Mouse (Mus musculus) lung, embryonic 15.5 days (tissue): ENCODE data around the gene Hrg. TPM values are rescaled to one million over a fixed set of nuclear protein-coding genes. Genes with fewer than 3 reads are reported as not detected.
A peak's percentile ranks its signal among the peaks of the same experiment; 100 is the strongest.

Source experiments
- ATAC-seq: fragments of 200-750 bp; cut with Nextera tagmentation; 2 replicates; pipeline ENCODE4 v1.8.0; 2017; ENCODE audit warnings: moderate number of reproducible peaks, borderline replicate concordance; ENCODE audit not compliant: low FRiP score, low TSS enrichment; ENCODE audit errors: extremely low read depth
- H3K27ac ChIP-seq: fragments of 300-500 bp; sonication (generic); 2 replicates; pipeline ENCODE4 v1.5.1; 2015; ENCODE audit warnings: moderate library complexity, mild to moderate bottlenecking, inconsistent platforms
- H3K27me3 ChIP-seq: fragments of 300-500 bp; sonication (generic); 2 replicates; pipeline ENCODE4 v1.6.1; 2015; ENCODE audit warnings: inconsistent platforms
- H3K36me3 ChIP-seq: fragments of 300-500 bp; sonication (generic); 2 replicates; pipeline ENCODE4 v1.6.1; 2015; ENCODE audit warnings: inconsistent platforms
- H3K4me1 ChIP-seq: fragments of 300-500 bp; sonication (generic); 2 replicates; pipeline ENCODE4 v1.6.1; 2015; ENCODE audit warnings: inconsistent platforms
- H3K4me2 ChIP-seq: fragments of 300-500 bp; sonication (generic); 2 replicates; pipeline ENCODE4 v1.6.1; 2015; ENCODE audit warnings: inconsistent platforms, mild to moderate bottlenecking, moderate library complexity
- H3K4me3 ChIP-seq: fragments of 300-500 bp; sonication (generic); 2 replicates; pipeline ENCODE4 v1.5.1; 2015; ENCODE audit warnings: mild to moderate bottlenecking, inconsistent platforms
- H3K9ac ChIP-seq: fragments of 300-500 bp; sonication (generic); 2 replicates; pipeline ENCODE4 v1.6.1; 2015; ENCODE audit warnings: inconsistent platforms
- H3K9me3 ChIP-seq: fragments of 300-500 bp; sonication (generic); 2 replicates; pipeline ENCODE4 v1.6.1; 2016; ENCODE audit warnings: inconsistent platforms
- WGBS: fragments of 180-500 bp; shearing (Covaris S2); methylation state at CpG from one replicate; pipeline ENCODE4 v1.1.7; 2015; 5-methylcytosine and 5-hydroxymethylcytosine counted together
- polyA plus RNA-seq: library from polyadenylated mRNA; unstranded; fragments of >200 nt; fragmentation: Nextera tagmentation; extraction: Ambion mirVana; gene quantifications from 2 replicates; pipeline ENCODE4 v1.2.1, GENCODE M21; 2015

Gene Hrg
- not detected in 2 replicates for polyA plus RNA-seq

GRCm38 (mm10) chr16:22950840-22951395 is at the start of gene Hrg:
TSS of gene Hrg (plus strand) at chr16:22951072.
- ATAC-seq, result no peak
- no peaks in the 10 kb centered on the region for H3K27me3 ChIP-seq
- no peak within 1 kb of the TSS for H3K4me2 ChIP-seq
- H3K4me1 ChIP-seq, result no peaks in the 10 kb centered on the region
- 91% methylated on average over 6 of the region's 6 CpGs for WGBS
- H3K4me3 ChIP-seq, result no peak within 1 kb of the TSS
- no peak within 1 kb of the TSS for H3K9ac ChIP-seq
- no peaks in the 10 kb centered on the region for H3K9me3 ChIP-seq
- H3K36me3 ChIP-seq, result no peaks in the 10 kb centered on the region
- no peak within 1 kb of the TSS for H3K27ac ChIP-seq

- ATAC-seq, result no peak
- WGBS, result 53% methylated on average over 3 of the region's 3 CpGs
- no peak overlapping the region for H3K4me3 ChIP-seq
- H3K36me3 ChIP-seq, result no peaks in the 10 kb centered on the region
- H3K4me2 ChIP-seq, result no peak overlapping the region
- no peaks in the 10 kb centered on the region for H3K4me1 ChIP-seq
- no peak overlapping the region for H3K9ac ChIP-seq
- no peaks in the 10 kb centered on the region for H3K9me3 ChIP-seq
- H3K27ac ChIP-seq, result no peak overlapping the region
- no peaks in the 10 kb centered on the region for H3K27me3 ChIP-seq
These were observed 49.5 kb upstream of the Hrg start for GRCm38 (mm10) chr16:22901326-22901725.

GRCm38 (mm10) chr16:22909290-22909689 is 41.6 kb upstream of the Hrg start:
- no peaks in the 10 kb centered on the region for H3K4me1 ChIP-seq
- no peak overlapping the region for H3K27ac ChIP-seq
- H3K4me2 ChIP-seq, result no peak overlapping the region
- no peak overlapping the region for H3K9ac ChIP-seq
- H3K36me3 ChIP-seq, result no peaks in the 10 kb centered on the region
- H3K27me3 ChIP-seq, result no peaks in the 10 kb centered on the region
- no peak overlapping the region for H3K4me3 ChIP-seq
- WGBS, result 80% methylated on average over 6 of the region's 6 CpGs
- ATAC-seq, result no peak
- H3K9me3 ChIP-seq, result no peaks in the 10 kb centered on the region

GRCm38 (mm10) chr16:22911986-22912385 is 38.9 kb upstream of the Hrg start:
- Histone ChIP-seq H3K4me2 (no peak overlapping the region), H3K9me3 (no peaks in the 10 kb centered on the region), H3K4me3 (no peak overlapping the region)

GRCm38 (mm10) chr16:22912886-22913285 is 38.0 kb upstream of the Hrg start:
- H3K4me3 ChIP-seq, result no peak overlapping the region
- no peaks in the 10 kb centered on the region for H3K27me3 ChIP-seq
- no peak for ATAC-seq
- H3K27ac ChIP-seq, result no peak overlapping the region
- H3K4me2 ChIP-seq, result no peak overlapping the region
- H3K36me3 ChIP-seq, result no peaks in the 10 kb centered on the region
- no peaks in the 10 kb centered on the region for H3K9me3 ChIP-seq
- H3K9ac ChIP-seq, result no peak overlapping the region
- 63% methylated on average over 6 of the region's 6 CpGs for WGBS
- H3K4me1 ChIP-seq, result no peaks in the 10 kb centered on the region

More at GRCm38 (mm10) chr16:22911986-22912385, 38.9 kb upstream of the Hrg start:
- H3K27me3 ChIP-seq, result no peaks in the 10 kb centered on the region
- H3K9ac ChIP-seq, result no peak overlapping the region
- no peaks in the 10 kb centered on the region for H3K36me3 ChIP-seq
- ATAC-seq, result no peak
- H3K4me1 ChIP-seq, result no peaks in the 10 kb centered on the region
- H3K27ac ChIP-seq, result no peak overlapping the region
- WGBS, result 75% methylated on average over 3 of the region's 3 CpGs

- ATAC-seq, result no peak
- Histone ChIP-seq H3K4me2 (no peak overlapping the region), H3K36me3 (no peaks in the 10 kb centered on the region), H3K27me3 (no peaks in the 10 kb centered on the region), H3K9me3 (no peaks in the 10 kb centered on the region), H3K4me1 (no peaks in the 10 kb centered on the region), H3K27ac (no peak overlapping the region), H3K4me3 (no peak overlapping the region), H3K9ac (no peak overlapping the region)
These were observed 36.6 kb upstream of the Hrg start for GRCm38 (mm10) chr16:22914276-22914675.

GRCm38 (mm10) chr16:22918034-22918433 is 32.8 kb upstream of the Hrg start, which contains the start of gene Fetub:
TSS of gene Fetub (plus strand) at chr16:22918334.
- no peak within 1 kb of the TSS for H3K4me2 ChIP-seq
- no peak within 1 kb of the TSS for H3K9ac ChIP-seq
- H3K4me1 ChIP-seq, result no peaks in the 10 kb centered on the region
- H3K27me3 ChIP-seq, result no peaks in the 10 kb centered on the region
- WGBS, result 81% methylated on average over 5 of the region's 5 CpGs
- no peak within 1 kb of the TSS for H3K27ac ChIP-seq
- H3K4me3 ChIP-seq, result no peak within 1 kb of the TSS
- no peak for ATAC-seq
- no peaks in the 10 kb centered on the region for H3K36me3 ChIP-seq
- no peaks in the 10 kb centered on the region for H3K9me3 ChIP-seq

GRCm38 (mm10) chr16:22918664-22919312 is 32.1 kb upstream of the Hrg start:
- H3K27me3 ChIP-seq, result no peaks in the 10 kb centered on the region

GRCm38 (mm10) chr16:22919971-22920854 is 30.7 kb upstream of the Hrg start:
- Histone ChIP-seq H3K27me3 (no peaks in the 10 kb centered on the region), H3K4me2 (peak overlapping the region; percentile 7; the same call in 1 of the 2 replicates), H3K4me3 (no peak overlapping the region), H3K27ac (no peak overlapping the region), H3K36me3 (no peaks in the 10 kb centered on the region), H3K4me1 (no peaks in the 10 kb centered on the region), H3K9me3 (no peaks in the 10 kb centered on the region), H3K9ac (no peak overlapping the region)
- ATAC-seq, result no peak
- 41% methylated on average over 18 of the region's 18 CpGs for WGBS

More at GRCm38 (mm10) chr16:22918664-22919312, 32.1 kb upstream of the Hrg start:
- Histone ChIP-seq H3K27ac (no peak overlapping the region), H3K36me3 (no peaks in the 10 kb centered on the region), H3K4me1 (no peaks in the 10 kb centered on the region), H3K4me3 (no peak overlapping the region), H3K9ac (no peak overlapping the region), H3K4me2 (no peak overlapping the region), H3K9me3 (no peaks in the 10 kb centered on the region)
- no peak for ATAC-seq
- WGBS, result 73% methylated on average over 15 of the region's 15 CpGs

- H3K36me3 ChIP-seq, result no peaks in the 10 kb centered on the region
- ATAC-seq, result no peak
- no peaks in the 10 kb centered on the region for H3K27me3 ChIP-seq
- H3K4me2 ChIP-seq, result no peak overlapping the region
- WGBS, result 91% methylated on average over 5 of the region's 5 CpGs
- no peak overlapping the region for H3K4me3 ChIP-seq
- H3K4me1 ChIP-seq, result no peaks in the 10 kb centered on the region
- no peaks in the 10 kb centered on the region for H3K9me3 ChIP-seq
- no peak overlapping the region for H3K9ac ChIP-seq
- H3K27ac ChIP-seq, result no peak overlapping the region
These were observed 29.1 kb upstream of the Hrg start for GRCm38 (mm10) chr16:22921761-22922160.

- Histone ChIP-seq H3K27me3 (no peaks in the 10 kb centered on the region), H3K4me1 (no peaks in the 10 kb centered on the region), H3K4me2 (no peak overlapping the region), H3K9ac (no peak overlapping the region), H3K9me3 (no peaks in the 10 kb centered on the region), H3K36me3 (no peaks in the 10 kb centered on the region), H3K4me3 (no peak overlapping the region), H3K27ac (no peak overlapping the region)
- WGBS, result 67% methylated on average over 4 of the region's 4 CpGs
- ATAC-seq, result no peak
These were observed 28.4 kb upstream of the Hrg start for GRCm38 (mm10) chr16:22922433-22922832.

GRCm38 (mm10) chr16:22929575-22929974 is 21.3 kb upstream of the Hrg start:
- no peak overlapping the region for H3K9ac ChIP-seq
- H3K27ac ChIP-seq, result no peak overlapping the region
- no peak for ATAC-seq
- no peaks in the 10 kb centered on the region for H3K27me3 ChIP-seq
- no peaks in the 10 kb centered on the region for H3K4me1 ChIP-seq
- H3K36me3 ChIP-seq, result no peaks in the 10 kb centered on the region
- WGBS, result 63% methylated on average over 6 of the region's 6 CpGs
- H3K9me3 ChIP-seq, result no peaks in the 10 kb centered on the region
- no peak overlapping the region for H3K4me2 ChIP-seq
- H3K4me3 ChIP-seq, result no peak overlapping the region
